Mouse (Mus musculus) midbrain, postnatal 0 days (tissue): Measurements from ENCODE around the gene Hes7. TPM values are rescaled to one million over a fixed set of nuclear protein-coding genes. Genes with fewer than 3 reads are reported as not detected.

Experiments used
- ATAC-seq: fragments of 200-750 bp; cut with Nextera tagmentation; 2 replicates; pipeline ENCODE4 v1.8.0; 2017; ENCODE audit warnings: moderate number of reproducible peaks, mild to moderate bottlenecking, moderate TSS enrichment, moderate library complexity; ENCODE audit not compliant: low FRiP score
- DNase-seq: peaks from one replicate; pipeline ENCODE4 v3.0.0-alpha.2; 2015; ENCODE audit warnings: low spot score
- H3K27ac ChIP-seq: fragments of 300-500 bp; sonication (generic); 2 replicates; pipeline ENCODE4 v1.5.1; 2014; ENCODE audit warnings: low read depth, mild to moderate bottlenecking, low read length, mixed read lengths
- H3K27me3 ChIP-seq: fragments of 300-500 bp; sonication (generic); 2 replicates; pipeline ENCODE4 v1.6.1; 2014; ENCODE audit warnings: low read length, control low read depth, mixed read lengths; ENCODE audit not compliant: insufficient read depth
- H3K36me3 ChIP-seq: fragments of 300-500 bp; sonication (generic); 2 replicates; pipeline ENCODE4 v1.6.1; 2014; ENCODE audit warnings: low read length, control low read depth, mixed read lengths; ENCODE audit not compliant: insufficient read depth
- H3K4me1 ChIP-seq: fragments of 300-500 bp; sonication (generic); 2 replicates; pipeline ENCODE4 v1.6.1; 2014; ENCODE audit warnings: mild to moderate bottlenecking, control low read depth, antibody characterized with exemption, low read length, mixed read lengths; ENCODE audit not compliant: insufficient read depth
- H3K4me2 ChIP-seq: fragments of 300-500 bp; sonication (generic); 2 replicates; pipeline ENCODE4 v1.6.1; 2014; ENCODE audit warnings: low read depth, mild to moderate bottlenecking, low read length, mixed read lengths; ENCODE audit not compliant: poor library complexity, severe bottlenecking
- H3K4me3 ChIP-seq: fragments of 300-500 bp; sonication (generic); 2 replicates; pipeline ENCODE4 v1.5.1; 2014; ENCODE audit warnings: low read depth, mild to moderate bottlenecking, low read length, moderate library complexity
- H3K9ac ChIP-seq: fragments of 300-500 bp; sonication (generic); replicated peaks from 2 replicates; pipeline ENCODE4 v1.6.1; 2014; ENCODE audit warnings: mild to moderate bottlenecking, low read length, moderate library complexity, mixed read lengths; ENCODE audit not compliant: poor library complexity, severe bottlenecking
- H3K9me3 ChIP-seq: fragments of 300-500 bp; sonication (generic); 2 replicates; pipeline ENCODE4 v1.6.1; 2016; ENCODE audit warnings: low read length, control low read depth
- CTCF ChIP-seq: IDR thresholded peaks from 2 replicates; pipeline ENCODE4 v1.5.1; 2016; ENCODE audit warnings: antibody characterized with exemption, mild to moderate bottlenecking
- WGBS: fragments of 180-500 bp; shearing (Covaris S2); extraction: QIAGEN DNeasy Blood & Tissue Kit; methylation state at CpG from one replicate; pipeline ENCODE4 v1.1.7; 2014; 5-methylcytosine and 5-hydroxymethylcytosine counted together
- polyA plus RNA-seq: library from polyadenylated mRNA; unstranded; fragments of >200 nt; fragmentation: Nextera tagmentation; extraction: Ambion mirVana; gene quantifications from 2 replicates; pipeline ENCODE4 v1.2.1, GENCODE M21; 2015
- total RNA-seq: library from RNA; depleted of rRNA; stranded (reverse); fragments of >200 nt; gene quantifications from 2 replicates; pipeline ENCODE4 v1.2.3, GENCODE M21; 2014

Gene Hes7
- total and polyA plus RNA-seq, 2 experiments from 2014 or later, result 2.0 to 2.1 TPM

- Histone ChIP-seq H3K4me3 (peak overlapping the region; percentile 67), H3K9ac (peak overlapping the region; percentile 60; the same call in 1 of the 2 replicates), H3K36me3 (no peaks in the 10 kb centered on the region), H3K4me2 (peak overlapping the region; percentile 98), H3K27me3 (peaks cover 4% of the 10 kb centered on the region; the same call in 1 of the 2 replicates), H3K9me3 (no peaks in the 10 kb centered on the region), H3K4me1 (peaks cover 12% of the 10 kb centered on the region), H3K27ac (peak overlapping the region; percentile 62)
- ATAC-seq (peak; percentile 65; the same call in 1 of the 2 replicates), DNase-seq (peak; percentile 94)
- WGBS, result under 1% methylated on average over 31 of the region's 31 CpGs
- TF ChIP-seq CTCF, result no peak
Measured at GRCm38 (mm10) chr11:69123693-69124497, 3.7 kb downstream of the Hes7 start.

DNA sequence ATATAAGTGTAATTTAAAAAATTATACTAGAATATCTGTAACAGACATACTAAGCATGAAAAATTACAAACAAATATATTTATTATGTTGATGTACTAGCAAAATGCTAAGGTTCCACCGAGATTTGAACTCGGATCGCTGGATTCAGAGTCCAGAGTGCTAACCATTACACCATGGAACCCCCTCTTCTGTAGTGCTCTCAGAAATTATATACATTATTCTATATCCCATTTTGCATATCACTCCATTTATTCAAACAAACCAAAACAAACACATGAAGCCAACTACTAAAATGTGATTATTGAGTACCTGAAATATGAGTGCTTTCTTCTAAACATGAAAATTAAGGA, 4.3 kb downstream of the Hes7 start:
- peak overlapping the region; percentile 98; the same call in 1 of the 2 replicates for H3K4me2 ChIP-seq
- H3K36me3 ChIP-seq, result no peaks in the 10 kb centered on the region
- no peak for TF ChIP-seq CTCF
- peaks cover 8% of the 10 kb centered on the region for H3K4me1 ChIP-seq
- no peak overlapping the region for H3K27ac ChIP-seq
- peak; percentile 53; the same call in 1 of the 2 replicates for ATAC-seq
- no peaks in the 10 kb centered on the region for H3K9me3 ChIP-seq
- H3K9ac ChIP-seq, result no peak overlapping the region
- WGBS, result under 1% methylated on average over 3 of the region's 3 CpGs
- peak overlapping the region; percentile 67 for H3K4me3 ChIP-seq
- peak; percentile 88 for DNase-seq
- H3K27me3 ChIP-seq, result peaks cover 4% of the 10 kb centered on the region; the same call in 1 of the 2 replicates

DNA sequence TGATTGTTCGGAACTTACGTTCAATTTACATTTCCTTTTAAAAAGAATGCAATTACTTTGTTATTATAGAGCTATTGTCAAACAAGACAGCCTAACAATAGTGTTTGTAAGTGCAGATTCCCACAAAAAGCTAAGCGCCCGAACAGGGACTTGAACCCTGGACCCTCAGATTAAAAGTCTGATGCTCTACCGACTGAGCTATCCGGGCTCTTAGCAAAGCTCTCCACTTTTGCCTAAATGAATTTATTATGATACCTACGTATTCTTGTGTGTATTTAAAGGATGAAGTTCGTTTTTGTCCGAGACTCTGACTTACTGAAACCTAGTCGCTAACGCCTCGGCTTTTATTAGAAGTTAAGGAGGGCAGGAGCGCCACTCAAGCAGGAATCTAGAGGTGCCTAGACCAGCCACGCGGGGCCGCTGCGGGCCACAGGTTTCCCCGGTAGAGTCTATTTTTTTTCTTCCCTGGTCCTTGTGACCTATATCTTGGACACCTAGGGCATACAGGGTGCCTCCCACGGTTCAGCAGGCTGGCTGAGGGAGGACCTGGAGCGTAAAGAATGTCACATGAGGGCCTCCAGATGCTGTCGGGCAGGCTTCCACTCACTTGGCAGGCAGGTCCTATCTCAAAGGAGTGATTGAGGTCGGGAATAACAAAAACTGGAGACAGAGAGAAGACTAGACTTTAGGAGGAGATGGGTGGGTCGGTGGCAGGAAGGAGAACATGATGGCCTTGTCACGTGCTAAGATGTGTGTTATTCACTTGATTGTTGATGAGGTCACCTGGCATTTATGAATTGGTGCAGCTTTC, 5.0 kb downstream of the Hes7 start:
- H3K4me3 ChIP-seq, result peak overlapping the region; percentile 56
- H3K9me3 ChIP-seq, result no peaks in the 10 kb centered on the region
- under 1% methylated on average over 24 of the region's 24 CpGs for WGBS
- peaks cover 2% of the 10 kb centered on the region; the same call in 1 of the 2 replicates for H3K27me3 ChIP-seq
- H3K27ac ChIP-seq, result peak overlapping the region; percentile 85
- H3K4me2 ChIP-seq, result peak overlapping the region; percentile 78
- TF ChIP-seq CTCF, result peak; percentile 68
- peak overlapping the region; percentile 68 for H3K9ac ChIP-seq
- DNase-seq, result peak; percentile 95
- peaks cover 6% of the 10 kb centered on the region for H3K4me1 ChIP-seq
- peak; percentile 28 for ATAC-seq
- no peaks in the 10 kb centered on the region for H3K36me3 ChIP-seq

DNA sequence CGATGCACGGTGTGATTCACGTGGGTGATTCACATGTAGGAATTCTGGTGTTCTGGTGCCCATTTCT, 5.5 kb downstream of the Hes7 start, which contains the start of gene Aloxe3:
Gene Aloxe3 (plus strand): TSS at position 45 of the 67 bp plus-strand sequence.
- Histone ChIP-seq H3K9me3 (no peaks in the 10 kb centered on the region), H3K4me2 (peak within 1 kb of the TSS; percentile 78), H3K27me3 (no peaks in the 10 kb centered on the region), H3K9ac (peak within 1 kb of the TSS; percentile 68), H3K36me3 (no peaks in the 10 kb centered on the region), H3K27ac (peak within 1 kb of the TSS; percentile 85), H3K4me3 (peak within 1 kb of the TSS; percentile 56), H3K4me1 (peaks cover 5% of the 10 kb centered on the region; the same call in 1 of the 2 replicates)
- ATAC-seq (no peak), DNase-seq (no peak)
- no peak for TF ChIP-seq CTCF
- WGBS, result 0% methylated on average over 3 of the region's 3 CpGs

DNA sequence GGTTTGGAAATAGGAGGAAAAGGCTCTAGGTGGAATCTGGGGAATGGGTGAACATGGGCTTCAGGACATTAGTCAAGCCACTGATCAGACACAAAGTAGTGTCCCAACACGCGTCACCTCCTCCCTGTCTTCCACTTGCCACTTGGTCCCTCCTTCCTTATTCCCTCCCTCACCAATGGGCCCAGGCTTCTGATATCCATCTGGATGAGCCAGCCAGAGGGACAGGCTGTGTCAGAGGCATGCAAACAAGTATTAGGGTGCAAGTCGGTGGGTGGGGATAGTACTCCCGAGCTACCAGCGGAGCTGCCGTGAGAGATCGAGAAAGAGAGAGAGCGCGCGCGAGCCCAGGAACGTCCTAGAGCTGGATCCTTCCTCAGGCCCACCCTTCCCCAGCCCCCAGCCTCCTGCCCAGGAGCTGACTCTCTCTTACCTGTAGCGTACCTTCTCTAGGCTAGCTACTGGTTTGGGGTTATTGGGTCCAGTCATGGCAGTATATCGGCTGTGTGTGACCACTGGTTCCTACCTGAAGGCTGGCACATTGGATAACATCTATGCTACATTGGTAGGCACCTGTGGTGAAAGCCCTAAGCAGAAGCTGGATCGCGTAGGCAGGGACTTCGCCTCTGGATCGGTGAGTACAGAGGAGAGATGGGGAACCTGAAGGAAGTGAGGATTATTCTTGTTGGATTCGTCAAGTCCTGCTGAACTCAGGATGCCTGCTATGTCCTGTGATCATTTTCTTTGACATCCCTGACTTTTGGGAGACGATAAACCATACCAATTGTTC, 5.9 kb downstream of the Hes7 start:
- Histone ChIP-seq H3K9me3 (no peaks in the 10 kb centered on the region), H3K9ac (peak overlapping the region; percentile 68), H3K27me3 (no peaks in the 10 kb centered on the region), H3K4me3 (peak overlapping the region; percentile 56), H3K4me2 (peak overlapping the region; percentile 78), H3K27ac (peak overlapping the region; percentile 85), H3K36me3 (no peaks in the 10 kb centered on the region), H3K4me1 (peaks cover 4% of the 10 kb centered on the region; the same call in 1 of the 2 replicates)
- DNase-seq (peak; percentile 19), ATAC-seq (no peak)
- 11% methylated on average over 20 of the region's 20 CpGs for WGBS
- no peak for TF ChIP-seq CTCF
